Mouse (Mus musculus): ENCODE results near the gene Tufm. TPM values are rescaled to one million over a fixed set of nuclear protein-coding genes. Genes with fewer than 3 reads are reported as not detected.
A peak's percentile ranks its signal among the peaks of the same experiment; 100 is the strongest.

Gene Tufm
- polyA plus RNA-seq, 1 experiment from 2014 or later, result 244 TPM

GRCm38 (mm10) chr7:126533434-126533833 lies 46.3 kb downstream of the Tufm start:
- H3K36me3 ChIP-seq (ENCODE audit: control insufficient read depth, insufficient read depth, low read length), result no peaks in the 10 kb centered on the region
- no peak overlapping the region for H3K4me3 ChIP-seq (ENCODE audit: low read length)
- H3K4me1 ChIP-seq (ENCODE audit: control insufficient read depth, insufficient read depth, low read length), result peaks cover 5% of the 10 kb centered on the region; the same call in 1 of the 2 replicates
- H3K9me3 ChIP-seq (ENCODE audit: control insufficient read depth, low read length), result no peaks in the 10 kb centered on the region
- no peak for ATAC-seq
- no peak overlapping the region for H3K27ac ChIP-seq (ENCODE audit: low read length)
- H3K4me2 ChIP-seq (ENCODE audit: low read depth, low read length), result no peak overlapping the region
- H3K9ac ChIP-seq (ENCODE audit: low read depth, low read length), result no peak overlapping the region
- H3K27me3 ChIP-seq (replicated peaks; ENCODE audit: control insufficient read depth, insufficient read depth, low read length), result peaks cover 2% of the 10 kb centered on the region; the same call in 1 of the 2 replicates
- 85% methylated on average over 1 of the region's 1 CpGs for WGBS

GRCm38 (mm10) chr7:126535766-126536165 lies 48.6 kb downstream of the Tufm start:
- H3K27ac ChIP-seq (ENCODE audit: low read length), result no peak overlapping the region
- peak overlapping the region; percentile 65 for H3K9ac ChIP-seq (ENCODE audit: low read depth, low read length)
- H3K4me1 ChIP-seq (ENCODE audit: control insufficient read depth, insufficient read depth, low read length), result peaks cover 5% of the 10 kb centered on the region; the same call in 1 of the 2 replicates
- peak overlapping the region; percentile 52 for H3K4me3 ChIP-seq (ENCODE audit: low read length)
- H3K9me3 ChIP-seq (ENCODE audit: control insufficient read depth, low read length), result no peaks in the 10 kb centered on the region
- 0 out of 2 replicates have a peak, but pooled peaks have one; percentile 28 for ATAC-seq
- H3K4me2 ChIP-seq (ENCODE audit: low read depth, low read length), result peak overlapping the region; percentile 88
- no peaks in the 10 kb centered on the region for H3K36me3 ChIP-seq (ENCODE audit: control insufficient read depth, insufficient read depth, low read length)
- WGBS, result 3% methylated on average over 28 of the region's 28 CpGs
- peaks cover 2% of the 10 kb centered on the region; the same call in 1 of the 2 replicates for H3K27me3 ChIP-seq (replicated peaks; ENCODE audit: control insufficient read depth, insufficient read depth, low read length)

DNA sequence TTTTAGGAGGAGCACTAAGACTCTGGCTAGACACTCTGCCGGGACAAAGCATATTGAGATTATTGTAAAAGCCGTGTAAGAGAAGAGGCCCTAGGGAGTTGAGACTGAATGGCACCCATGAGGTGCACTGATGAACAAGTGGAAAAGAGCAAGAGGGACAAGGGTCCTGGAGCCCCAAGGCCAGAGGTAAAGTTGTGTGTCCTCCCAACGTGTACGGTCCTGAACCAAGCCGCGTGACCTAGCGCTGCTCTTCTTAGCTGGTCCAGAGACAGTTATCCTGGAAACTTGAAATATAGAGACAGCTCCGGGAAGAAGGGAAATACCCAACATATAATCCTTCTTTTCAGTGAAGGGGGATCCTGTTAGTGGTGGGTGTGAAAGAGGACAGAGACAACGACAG lies 49.3 kb downstream of the Tufm start:
- no peak overlapping the region for H3K27ac ChIP-seq (ENCODE audit: low read length)
- peak overlapping the region; percentile 52 for H3K4me3 ChIP-seq (ENCODE audit: low read length)
- 65% methylated on average over 9 of the region's 9 CpGs for WGBS
- peak overlapping the region; percentile 88 for H3K4me2 ChIP-seq (ENCODE audit: low read depth, low read length)
- no peaks in the 10 kb centered on the region for H3K36me3 ChIP-seq (ENCODE audit: control insufficient read depth, insufficient read depth, low read length)
- peaks cover 2% of the 10 kb centered on the region; the same call in 1 of the 2 replicates for H3K27me3 ChIP-seq (replicated peaks; ENCODE audit: control insufficient read depth, insufficient read depth, low read length)
- H3K9me3 ChIP-seq (ENCODE audit: control insufficient read depth, low read length), result no peaks in the 10 kb centered on the region
- peak overlapping the region; percentile 65 for H3K9ac ChIP-seq (ENCODE audit: low read depth, low read length)
- ATAC-seq, result no peak
- peaks cover 5% of the 10 kb centered on the region; the same call in 1 of the 2 replicates for H3K4me1 ChIP-seq (ENCODE audit: control insufficient read depth, insufficient read depth, low read length)

DNA sequence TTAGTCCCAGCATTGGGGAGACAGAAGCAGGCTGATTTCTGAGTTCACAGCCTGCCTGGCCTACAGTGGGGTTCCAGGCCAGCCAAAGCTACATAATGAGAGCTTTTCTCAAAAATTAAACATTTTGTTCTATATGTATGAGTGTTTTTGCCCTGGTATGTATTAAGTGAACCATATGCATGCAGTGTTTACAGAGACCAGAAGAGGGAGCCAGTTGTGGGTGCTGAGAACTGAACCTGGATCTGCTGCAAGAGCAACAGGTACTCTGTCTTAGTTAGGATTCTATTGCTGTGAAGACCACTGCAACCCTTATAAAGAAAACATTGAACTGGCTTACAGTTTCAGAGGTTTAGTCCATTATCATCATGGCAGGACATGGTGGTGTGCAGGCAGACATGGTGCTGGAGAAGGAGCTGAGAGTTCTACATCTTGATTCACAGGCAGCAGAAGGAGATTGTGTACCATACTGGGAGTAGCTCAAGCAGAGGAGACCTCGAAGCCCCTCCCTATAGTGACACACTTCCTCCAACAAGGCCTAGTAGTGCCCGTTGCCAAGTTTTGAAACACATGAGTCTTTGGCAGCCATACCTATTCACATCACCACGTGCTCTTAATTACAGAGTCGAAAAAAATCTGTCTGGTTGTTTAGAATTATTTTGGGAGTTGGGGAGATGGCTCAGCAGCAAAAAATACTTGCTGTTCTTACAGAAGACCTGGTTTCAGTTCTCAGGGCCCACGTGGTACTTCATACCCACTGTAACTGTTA lies 50.8 kb downstream of the Tufm start:
- Histone ChIP-seq H3K27ac (ENCODE audit: low read length) (no peak overlapping the region), H3K4me1 (ENCODE audit: control insufficient read depth, insufficient read depth, low read length) (peaks cover 5% of the 10 kb centered on the region; the same call in 1 of the 2 replicates), H3K9me3 (ENCODE audit: control insufficient read depth, low read length) (no peaks in the 10 kb centered on the region), H3K4me2 (ENCODE audit: low read depth, low read length) (no peak overlapping the region), H3K4me3 (ENCODE audit: low read length) (no peak overlapping the region), H3K27me3 (replicated peaks; ENCODE audit: control insufficient read depth, insufficient read depth, low read length) (peaks cover 2% of the 10 kb centered on the region; the same call in 1 of the 2 replicates), H3K36me3 (ENCODE audit: control insufficient read depth, insufficient read depth, low read length) (no peaks in the 10 kb centered on the region), H3K9ac (ENCODE audit: low read depth, low read length) (no peak overlapping the region)
- 73% methylated on average over 5 of the region's 5 CpGs for WGBS
- ATAC-seq, result no peak

Other genes with a start within 250 kb of the Tufm start
- 7.1 and 8.9 TPM in 2 replicates for gene Sbk1, start 214.7 kb upstream of the Tufm start, polyA plus RNA-seq (2015; fragmentation: Nextera tagmentation; extraction: Ambion mirVana)
- gene Lat, start 117.8 kb upstream of the Tufm start, polyA plus RNA-seq (2015; fragmentation: Nextera tagmentation; extraction: Ambion mirVana), result 0.78 and 1.3 TPM in 2 replicates
- 70.0 and 76.2 TPM in 2 replicates for gene Spns1, start 109.9 kb upstream of the Tufm start, polyA plus RNA-seq (2015; fragmentation: Nextera tagmentation; extraction: Ambion mirVana)
- gene Nfatc2ip, start 90.6 kb upstream of the Tufm start, polyA plus RNA-seq (2015; fragmentation: Nextera tagmentation; extraction: Ambion mirVana), result 0.99 and 1.4 TPM in 2 replicates
- 0.28 and 0.37 TPM in 2 replicates for gene Cd19, start 72.5 kb upstream of the Tufm start, polyA plus RNA-seq (2015; fragmentation: Nextera tagmentation; extraction: Ambion mirVana)
- 22.6 and 25.0 TPM in 2 replicates for gene Rabep2, start 58.6 kb upstream of the Tufm start, polyA plus RNA-seq (2015; fragmentation: Nextera tagmentation; extraction: Ambion mirVana)
- 1.1 and 1.3 TPM in 2 replicates for gene Atp2a1, start 24.3 kb upstream of the Tufm start, polyA plus RNA-seq (2015; fragmentation: Nextera tagmentation; extraction: Ambion mirVana)
- gene Sh2b1, start 11.9 kb upstream of the Tufm start, polyA plus RNA-seq (2015; fragmentation: Nextera tagmentation; extraction: Ambion mirVana), result 43.2 and 44.6 TPM in 2 replicates
- gene Atxn2l, start 16.1 kb downstream of the Tufm start, polyA plus RNA-seq (2015; fragmentation: Nextera tagmentation; extraction: Ambion mirVana), result 25.8 and 29.4 TPM in 2 replicates
- gene Eif3c, start 79.0 kb downstream of the Tufm start, polyA plus RNA-seq (2015; fragmentation: Nextera tagmentation; extraction: Ambion mirVana), result 180 and 194 TPM in 2 replicates
- gene Apobr, start 97.6 kb downstream of the Tufm start, polyA plus RNA-seq (2015; fragmentation: Nextera tagmentation; extraction: Ambion mirVana), result 0.65 and 1.5 TPM in 2 replicates
- gene Cln3, start 98.5 kb downstream of the Tufm start, polyA plus RNA-seq (2015; fragmentation: Nextera tagmentation; extraction: Ambion mirVana), result 44.7 and 54.7 TPM in 2 replicates
- not detected in 2 replicates for gene Il27, start 107.6 kb downstream of the Tufm start, polyA plus RNA-seq (2015; fragmentation: Nextera tagmentation; extraction: Ambion mirVana)
- 70.8 and 73.3 TPM in 2 replicates for gene Nupr1, start 143.5 kb downstream of the Tufm start, polyA plus RNA-seq (2015; fragmentation: Nextera tagmentation; extraction: Ambion mirVana)
- 42.7 and 49.8 TPM in 2 replicates for gene Sgf29, start 161.9 kb downstream of the Tufm start, polyA plus RNA-seq (2015; fragmentation: Nextera tagmentation; extraction: Ambion mirVana)
- 7.5 and 7.6 TPM in 2 replicates for gene Sult1a1, start 189.1 kb downstream of the Tufm start, polyA plus RNA-seq (2015; fragmentation: Nextera tagmentation; extraction: Ambion mirVana)
- 111 and 112 TPM in 2 replicates for gene Bola2, start 208.0 kb downstream of the Tufm start, polyA plus RNA-seq (2015; fragmentation: Nextera tagmentation; extraction: Ambion mirVana)
- 8.3 and 8.9 TPM in 2 replicates for gene Slx1b, start 208.4 kb downstream of the Tufm start, polyA plus RNA-seq (2015; fragmentation: Nextera tagmentation; extraction: Ambion mirVana)
- gene Coro1a, start 220.4 kb downstream of the Tufm start, polyA plus RNA-seq (2015; fragmentation: Nextera tagmentation; extraction: Ambion mirVana), result 38.0 and 38.7 TPM in 2 replicates